Mouse (Mus musculus) forebrain, embryonic 15.5 days (tissue): Measurements from ENCODE around the gene Slc44a2. TPM values are rescaled to one million over a fixed set of nuclear protein-coding genes. Genes with fewer than 3 reads are reported as not detected.

ENCODE experiments used
- ATAC-seq: fragments of 200-750 bp; cut with Nextera tagmentation; replicated peaks from 2 replicates; pipeline ENCODE4 v1.8.0; 2017; ENCODE audit warnings: mild to moderate bottlenecking, moderate TSS enrichment, moderate library complexity
- H3K27ac ChIP-seq: fragments of 300-500 bp; sonication (generic); replicated peaks from 2 replicates; pipeline ENCODE4 v1.5.1; 2015; ENCODE audit warnings: mild to moderate bottlenecking, inconsistent platforms
- H3K27me3 ChIP-seq: fragments of 300-500 bp; sonication (generic); 2 replicates; pipeline ENCODE4 v1.6.1; 2015; ENCODE audit warnings: inconsistent platforms
- H3K36me3 ChIP-seq: fragments of 300-500 bp; sonication (generic); 2 replicates; pipeline ENCODE4 v1.6.1; 2015; ENCODE audit warnings: mild to moderate bottlenecking, inconsistent platforms
- H3K4me1 ChIP-seq: fragments of 300-500 bp; sonication (generic); 2 replicates; pipeline ENCODE4 v1.6.1; 2015; ENCODE audit warnings: inconsistent platforms
- H3K4me2 ChIP-seq: fragments of 300-500 bp; sonication (generic); replicated peaks from 2 replicates; pipeline ENCODE4 v1.6.1; 2015; ENCODE audit warnings: mild to moderate bottlenecking, inconsistent platforms
- H3K4me3 ChIP-seq: fragments of 300-500 bp; sonication (generic); 2 replicates; pipeline ENCODE4 v1.5.1; 2015; ENCODE audit warnings: mild to moderate bottlenecking, inconsistent platforms
- H3K9ac ChIP-seq: fragments of 300-500 bp; sonication (generic); replicated peaks from 2 replicates; pipeline ENCODE4 v1.6.1; 2015; ENCODE audit warnings: mild to moderate bottlenecking, inconsistent platforms
- H3K9me3 ChIP-seq: fragments of 300-500 bp; sonication (generic); 2 replicates; pipeline ENCODE4 v1.6.1; 2016; ENCODE audit warnings: inconsistent platforms
- WGBS: fragments of 180-500 bp; shearing (Covaris S2); methylation state at CpG from one replicate; pipeline ENCODE4 v1.1.7; 2015; ENCODE audit warnings: mixed read lengths; 5-methylcytosine and 5-hydroxymethylcytosine counted together
- polyA plus RNA-seq: library from polyadenylated mRNA; unstranded; fragments of >200 nt; fragmentation: Nextera tagmentation; extraction: Ambion mirVana; gene quantifications from 2 replicates; pipeline ENCODE4 v1.2.1, GENCODE M21; 2015

The Slc44a2 gene
- polyA plus RNA-seq, 1 experiment from 2014 or later = 77.4 TPM

- peak overlapping the region; percentile 61 for H3K4me2 ChIP-seq
- under 1% methylated on average over 38 of the region's 38 CpGs for WGBS
- H3K36me3 ChIP-seq = peaks cover 16% of the 10 kb centered on the region
- peaks cover 40% of the 10 kb centered on the region for H3K4me1 ChIP-seq
- no peaks in the 10 kb centered on the region for H3K27me3 ChIP-seq
- peak overlapping the region; percentile 95 for H3K27ac ChIP-seq
- ATAC-seq = peak; percentile 61
- no peaks in the 10 kb centered on the region for H3K9me3 ChIP-seq
- peak overlapping the region; percentile 85 for H3K9ac ChIP-seq
- H3K4me3 ChIP-seq = peak overlapping the region; percentile 75
These were observed 47.7 kb downstream of the Slc44a2 start for GRCm38 (mm10) chr9:21368131-21368584.

- H3K9me3 ChIP-seq = no peaks in the 10 kb centered on the region
- 55% methylated on average over 11 of the region's 11 CpGs for WGBS
- peaks cover 18% of the 10 kb centered on the region for H3K36me3 ChIP-seq
- peak overlapping the region; percentile 75 for H3K4me3 ChIP-seq
- peaks cover 40% of the 10 kb centered on the region for H3K4me1 ChIP-seq
- H3K4me2 ChIP-seq = peak overlapping the region; percentile 61
- no peak overlapping the region for H3K27ac ChIP-seq
- H3K27me3 ChIP-seq = no peaks in the 10 kb centered on the region
- ATAC-seq = no peak
- H3K9ac ChIP-seq = peak overlapping the region; percentile 85
These were observed 48.6 kb downstream of the Slc44a2 start for GRCm38 (mm10) chr9:21369080-21369479.

- no peak for ATAC-seq
- H3K27me3 ChIP-seq = no peaks in the 10 kb centered on the region
- peaks cover 18% of the 10 kb centered on the region for H3K36me3 ChIP-seq
- peaks cover 50% of the 10 kb centered on the region for H3K4me1 ChIP-seq
- H3K9me3 ChIP-seq = no peaks in the 10 kb centered on the region
- 71% methylated on average over 2 of the region's 2 CpGs for WGBS
- peak overlapping the region; percentile 75 for H3K4me3 ChIP-seq
- H3K27ac ChIP-seq = no peak overlapping the region
- no peak overlapping the region for H3K9ac ChIP-seq
- H3K4me2 ChIP-seq = peak overlapping the region; percentile 61
These were observed 50.4 kb downstream of the Slc44a2 start for GRCm38 (mm10) chr9:21370876-21371275.

GRCm38 (mm10) chr9:21372508-21372907 lies 52.0 kb downstream of the Slc44a2 start:
- 87% methylated on average over 1 of the region's 1 CpGs for WGBS
- no peak overlapping the region for H3K4me2 ChIP-seq
- H3K27me3 ChIP-seq = no peaks in the 10 kb centered on the region
- H3K9ac ChIP-seq = no peak overlapping the region
- H3K36me3 ChIP-seq = peaks cover 18% of the 10 kb centered on the region
- no peak for ATAC-seq
- H3K4me1 ChIP-seq = peaks cover 52% of the 10 kb centered on the region
- H3K27ac ChIP-seq = no peak overlapping the region
- H3K9me3 ChIP-seq = no peaks in the 10 kb centered on the region
- H3K4me3 ChIP-seq = no peak overlapping the region

- H3K9me3 ChIP-seq = no peaks in the 10 kb centered on the region
- no peak for ATAC-seq
- no peak overlapping the region for H3K4me2 ChIP-seq
- no peaks in the 10 kb centered on the region for H3K27me3 ChIP-seq
- no peak overlapping the region for H3K27ac ChIP-seq
- peaks cover 49% of the 10 kb centered on the region for H3K4me1 ChIP-seq
- H3K4me3 ChIP-seq = no peak overlapping the region
- H3K9ac ChIP-seq = no peak overlapping the region
- H3K36me3 ChIP-seq = no peaks in the 10 kb centered on the region
- 72% methylated on average over 3 of the region's 3 CpGs for WGBS
These were observed 58.7 kb downstream of the Slc44a2 start for GRCm38 (mm10) chr9:21379195-21379594.

- no peak for ATAC-seq
- H3K4me2 ChIP-seq = no peak overlapping the region
- no peaks in the 10 kb centered on the region for H3K36me3 ChIP-seq
- no peak overlapping the region for H3K27ac ChIP-seq
- H3K4me3 ChIP-seq = no peak overlapping the region
- H3K9me3 ChIP-seq = no peaks in the 10 kb centered on the region
- H3K9ac ChIP-seq = no peak overlapping the region
- peaks cover 46% of the 10 kb centered on the region for H3K4me1 ChIP-seq
- H3K27me3 ChIP-seq = no peaks in the 10 kb centered on the region
These were observed 60.4 kb downstream of the Slc44a2 start for GRCm38 (mm10) chr9:21380868-21381267.

GRCm38 (mm10) chr9:21383966-21384365 lies 63.5 kb downstream of the Slc44a2 start:
- no peak overlapping the region for H3K4me3 ChIP-seq
- no peak overlapping the region for H3K9ac ChIP-seq
- no peaks in the 10 kb centered on the region for H3K27me3 ChIP-seq
- peaks cover 14% of the 10 kb centered on the region for H3K36me3 ChIP-seq
- peaks cover 42% of the 10 kb centered on the region for H3K4me1 ChIP-seq
- no peak overlapping the region for H3K27ac ChIP-seq
- no peak for ATAC-seq
- no peaks in the 10 kb centered on the region for H3K9me3 ChIP-seq
- H3K4me2 ChIP-seq = no peak overlapping the region

- Histone ChIP-seq H3K4me3 (no peak overlapping the region), H3K4me1 (no peaks in the 10 kb centered on the region), H3K9me3 (no peaks in the 10 kb centered on the region), H3K9ac (no peak overlapping the region), H3K27me3 (no peaks in the 10 kb centered on the region), H3K4me2 (no peak overlapping the region), H3K36me3 (peaks cover 95% of the 10 kb centered on the region), H3K27ac (no peak overlapping the region)
- no peak for ATAC-seq
- WGBS = 89% methylated on average over 10 of the region's 10 CpGs
These were observed 72.2 kb downstream of the Slc44a2 start for GRCm38 (mm10) chr9:21392646-21393175.

GRCm38 (mm10) chr9:21395692-21396091 lies 75.2 kb downstream of the Slc44a2 start:
- ATAC-seq = 0 out of 2 replicates have a peak, but pooled peaks have one; percentile 24

GRCm38 (mm10) chr9:21397170-21397569 lies 76.7 kb downstream of the Slc44a2 start:
- no peak for ATAC-seq
- Histone ChIP-seq H3K4me3 (no peak overlapping the region), H3K27ac (no peak overlapping the region), H3K9ac (no peak overlapping the region), H3K4me2 (no peak overlapping the region), H3K36me3 (peaks cover 96% of the 10 kb centered on the region), H3K4me1 (no peaks in the 10 kb centered on the region), H3K27me3 (no peaks in the 10 kb centered on the region), H3K9me3 (no peaks in the 10 kb centered on the region)
- 96% methylated on average over 3 of the region's 3 CpGs for WGBS

More at GRCm38 (mm10) chr9:21395692-21396091, 75.2 kb downstream of the Slc44a2 start:
- peaks cover 96% of the 10 kb centered on the region for H3K36me3 ChIP-seq
- H3K4me3 ChIP-seq = no peak overlapping the region
- H3K9ac ChIP-seq = no peak overlapping the region
- H3K27ac ChIP-seq = no peak overlapping the region
- no peaks in the 10 kb centered on the region for H3K9me3 ChIP-seq
- H3K4me1 ChIP-seq = no peaks in the 10 kb centered on the region
- 84% methylated on average over 3 of the region's 3 CpGs for WGBS
- H3K27me3 ChIP-seq = no peaks in the 10 kb centered on the region
- H3K4me2 ChIP-seq = no peak overlapping the region

- Histone ChIP-seq H3K4me2 (no peak overlapping the region), H3K9me3 (no peaks in the 10 kb centered on the region), H3K27me3 (no peaks in the 10 kb centered on the region), H3K4me1 (no peaks in the 10 kb centered on the region), H3K9ac (no peak overlapping the region), H3K4me3 (no peak overlapping the region), H3K27ac (no peak overlapping the region), H3K36me3 (peaks cover 93% of the 10 kb centered on the region)
- 94% methylated on average over 9 of the region's 9 CpGs for WGBS
- ATAC-seq = no peak
These were observed 80.5 kb downstream of the Slc44a2 start for GRCm38 (mm10) chr9:21401042-21401441.

- Histone ChIP-seq H3K9ac (no peak overlapping the region), H3K4me3 (no peak overlapping the region), H3K4me2 (no peak overlapping the region), H3K9me3 (no peaks in the 10 kb centered on the region), H3K27me3 (no peaks in the 10 kb centered on the region), H3K4me1 (no peaks in the 10 kb centered on the region), H3K27ac (no peak overlapping the region), H3K36me3 (peaks cover 89% of the 10 kb centered on the region)
- 93% methylated on average over 11 of the region's 11 CpGs for WGBS
- ATAC-seq = no peak
These were observed 82.3 kb downstream of the Slc44a2 start for GRCm38 (mm10) chr9:21402764-21403253.

GRCm38 (mm10) chr9:21403745-21404144 lies 83.2 kb downstream of the Slc44a2 start:
- WGBS = 98% methylated on average over 5 of the region's 5 CpGs
- Histone ChIP-seq H3K36me3 (peaks cover 80% of the 10 kb centered on the region), H3K4me3 (no peak overlapping the region), H3K9ac (no peak overlapping the region), H3K27me3 (no peaks in the 10 kb centered on the region), H3K27ac (no peak overlapping the region), H3K4me2 (no peak overlapping the region), H3K9me3 (no peaks in the 10 kb centered on the region), H3K4me1 (no peaks in the 10 kb centered on the region)
- no peak for ATAC-seq
